Mouse (Mus musculus) C2C12 (cell line): ENCODE measurements around the gene Bbs7.

Experiments
- CEBPB ChIP-seq: IDR thresholded peaks from one replicate; pipeline ENCODE4 v1.6.1; 2011; ENCODE audit warnings: low read depth, mild to moderate bottlenecking, control low read depth, moderate library complexity
- CTCF ChIP-seq: IDR thresholded peaks from one replicate; pipeline ENCODE4 v1.5.1; 2011; ENCODE audit not compliant: control insufficient read depth, insufficient read depth, insufficient read length
- FOSL1 ChIP-seq: IDR thresholded peaks from one replicate; pipeline ENCODE4 v1.8.0; 2011; ENCODE audit warnings: mild to moderate bottlenecking, low read length; ENCODE audit not compliant: poor library complexity, insufficient read depth, severe bottlenecking
- MAX ChIP-seq: IDR thresholded peaks from one replicate; pipeline ENCODE4 v1.6.1; 2011; ENCODE audit warnings: mild to moderate bottlenecking, control low read depth
- USF1 ChIP-seq: IDR thresholded peaks from one replicate; pipeline ENCODE4 v1.6.1; 2011; ENCODE audit warnings: low read depth, mild to moderate bottlenecking, control low read depth, moderate library complexity

DNA sequence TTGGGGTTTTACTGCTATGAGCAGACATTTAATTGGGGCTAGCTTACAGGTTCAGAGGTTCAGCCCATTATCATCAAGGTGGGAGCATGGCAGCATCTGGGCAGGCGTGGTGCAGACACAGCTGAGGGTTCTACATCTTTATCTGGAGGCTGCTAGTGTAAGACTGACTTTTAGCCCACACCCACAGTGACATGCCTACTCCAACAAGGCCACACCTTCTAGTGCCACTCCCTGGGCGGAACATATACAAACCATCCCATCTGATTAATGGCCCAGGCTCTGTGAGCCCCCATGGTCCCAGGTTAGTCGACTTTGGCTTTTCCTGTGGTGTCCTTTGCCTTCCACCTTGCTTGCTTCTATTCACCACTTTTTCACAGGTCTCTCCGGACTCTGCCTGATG, 53.7 kb downstream of the Bbs7 start:
- TF ChIP-seq FOSL1 (no peak), CEBPB (no peak), CTCF (no peak), MAX (no peak), USF1 (no peak)
